Mouse (Mus musculus) hindbrain, embryonic 13.5 days (tissue): ENCODE results near the gene T. TPM values are rescaled to one million over a fixed set of nuclear protein-coding genes. Genes with fewer than 3 reads are reported as not detected.

Source experiments
- ATAC-seq: fragments of 200-750 bp; cut with Nextera tagmentation; 2 replicates; pipeline ENCODE4 v1.8.0; 2017; ENCODE audit warnings: moderate TSS enrichment; ENCODE audit not compliant: low FRiP score
- H3K27ac ChIP-seq: fragments of 300-500 bp; sonication (generic); 2 replicates; pipeline ENCODE4 v1.5.1; 2015; ENCODE audit warnings: inconsistent platforms, mild to moderate bottlenecking, moderate library complexity
- H3K27me3 ChIP-seq: fragments of 300-500 bp; sonication (generic); 2 replicates; pipeline ENCODE4 v1.6.1; 2015; ENCODE audit warnings: mild to moderate bottlenecking, inconsistent platforms
- H3K36me3 ChIP-seq: fragments of 300-500 bp; sonication (generic); 2 replicates; pipeline ENCODE4 v1.6.1; 2015; ENCODE audit warnings: mild to moderate bottlenecking, inconsistent platforms
- H3K4me1 ChIP-seq: fragments of 300-500 bp; sonication (generic); replicated peaks from 2 replicates; pipeline ENCODE4 v1.6.1; 2015; ENCODE audit warnings: inconsistent platforms
- H3K4me2 ChIP-seq: fragments of 300-500 bp; sonication (generic); 2 replicates; pipeline ENCODE4 v1.6.1; 2015; ENCODE audit warnings: inconsistent platforms, mild to moderate bottlenecking, moderate library complexity
- H3K4me3 ChIP-seq: fragments of 300-500 bp; sonication (generic); 2 replicates; pipeline ENCODE4 v1.5.1; 2015; ENCODE audit warnings: mild to moderate bottlenecking, inconsistent platforms
- H3K9ac ChIP-seq: fragments of 300-500 bp; sonication (generic); 2 replicates; pipeline ENCODE4 v1.6.1; 2015; ENCODE audit warnings: mild to moderate bottlenecking, inconsistent platforms
- H3K9me3 ChIP-seq: fragments of 300-500 bp; sonication (generic); 2 replicates; pipeline ENCODE4 v1.6.1; 2016; ENCODE audit warnings: inconsistent platforms
- WGBS: fragments of 180-500 bp; shearing (Covaris S2); methylation state at CpG from one replicate; pipeline ENCODE4 v1.1.7; 2015; 5-methylcytosine and 5-hydroxymethylcytosine counted together
- polyA plus RNA-seq: library from polyadenylated mRNA; unstranded; fragments of >200 nt; fragmentation: Nextera tagmentation; extraction: Ambion mirVana; gene quantifications from 2 replicates; pipeline ENCODE4 v1.2.1, GENCODE M21; 2015

The T gene
- polyA plus RNA-seq, 1 experiment from 2014 or later, result 0.44 TPM

GRCm38 (mm10) chr17:8444062-8444461, 9.8 kb downstream of the T start:
- Histone ChIP-seq H3K4me3 (no peak overlapping the region), H3K9ac (no peak overlapping the region), H3K36me3 (no peaks in the 10 kb centered on the region), H3K9me3 (no peaks in the 10 kb centered on the region), H3K4me1 (no peaks in the 10 kb centered on the region), H3K27me3 (peaks cover 23% of the 10 kb centered on the region), H3K27ac (no peak overlapping the region), H3K4me2 (no peak overlapping the region)
- ATAC-seq, result no peak
- 65% methylated on average over 3 of the region's 3 CpGs for WGBS

GRCm38 (mm10) chr17:8447676-8448192, 13.5 kb downstream of the T start:
- H3K27me3 ChIP-seq, result peaks cover 3% of the 10 kb centered on the region; the same call in 1 of the 2 replicates
- no peaks in the 10 kb centered on the region for H3K4me1 ChIP-seq
- no peaks in the 10 kb centered on the region for H3K9me3 ChIP-seq
- no peak overlapping the region for H3K27ac ChIP-seq
- 28% methylated on average over 9 of the region's 9 CpGs for whole genome bisulfite sequencing
- H3K9ac ChIP-seq, result 0 out of 2 replicates have a peak overlapping the region, but pooled peaks have one; percentile 35
- no peak overlapping the region for H3K4me2 ChIP-seq
- no peak overlapping the region for H3K4me3 ChIP-seq
- H3K36me3 ChIP-seq, result no peaks in the 10 kb centered on the region
- ATAC-seq, result no peak

DNA sequence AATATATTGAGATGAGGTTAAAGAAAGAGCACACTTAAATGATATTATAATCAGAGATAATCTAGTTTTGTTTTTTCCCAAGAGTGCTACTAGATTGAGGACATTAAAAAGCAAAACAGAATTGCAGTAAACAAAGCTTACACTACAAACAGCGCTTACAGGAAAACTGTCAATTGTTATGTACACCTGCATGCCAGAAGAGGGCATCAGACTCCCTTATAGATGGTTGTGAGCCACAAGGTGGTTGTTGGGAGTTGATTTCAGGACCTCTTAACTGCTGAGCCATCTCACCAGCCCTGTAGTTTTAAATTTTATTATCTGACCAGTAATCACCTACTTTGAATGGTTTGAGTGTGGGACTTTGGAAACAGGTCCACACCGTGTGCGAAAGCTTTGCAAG, 14.1 kb downstream of the T start:
- H3K27me3 ChIP-seq, result peaks cover 2% of the 10 kb centered on the region; the same call in 1 of the 2 replicates
- no peaks in the 10 kb centered on the region for H3K36me3 ChIP-seq
- no peaks in the 10 kb centered on the region for H3K4me1 ChIP-seq
- no peak overlapping the region for H3K9ac ChIP-seq
- ATAC-seq, result no peak
- H3K9me3 ChIP-seq, result no peaks in the 10 kb centered on the region
- H3K27ac ChIP-seq, result no peak overlapping the region
- H3K4me3 ChIP-seq, result no peak overlapping the region
- WGBS, result 71% methylated on average over 3 of the region's 3 CpGs
- H3K4me2 ChIP-seq, result no peak overlapping the region

DNA sequence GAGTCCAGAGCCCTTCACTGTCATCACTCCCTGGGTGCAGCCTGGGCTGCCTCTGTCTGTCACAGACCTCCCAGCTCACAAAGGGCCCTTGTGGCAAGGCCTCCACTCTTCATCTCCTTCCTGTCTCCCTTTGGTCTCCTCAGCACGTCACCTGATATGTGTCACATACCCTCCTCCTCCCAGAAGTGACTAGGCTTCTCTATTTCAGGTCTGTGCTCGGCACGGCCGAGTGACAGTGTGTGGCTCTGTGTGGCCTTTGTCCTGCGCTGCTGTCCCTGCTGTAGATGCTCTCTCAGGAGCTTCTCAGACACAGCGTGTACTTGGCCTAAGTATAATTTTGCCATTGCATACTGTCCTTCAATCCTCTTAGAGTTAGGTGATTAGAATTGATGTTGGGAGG, 21.0 kb downstream of the T start:
- H3K9ac ChIP-seq, result no peak overlapping the region
- no peak for ATAC-seq

DNA sequence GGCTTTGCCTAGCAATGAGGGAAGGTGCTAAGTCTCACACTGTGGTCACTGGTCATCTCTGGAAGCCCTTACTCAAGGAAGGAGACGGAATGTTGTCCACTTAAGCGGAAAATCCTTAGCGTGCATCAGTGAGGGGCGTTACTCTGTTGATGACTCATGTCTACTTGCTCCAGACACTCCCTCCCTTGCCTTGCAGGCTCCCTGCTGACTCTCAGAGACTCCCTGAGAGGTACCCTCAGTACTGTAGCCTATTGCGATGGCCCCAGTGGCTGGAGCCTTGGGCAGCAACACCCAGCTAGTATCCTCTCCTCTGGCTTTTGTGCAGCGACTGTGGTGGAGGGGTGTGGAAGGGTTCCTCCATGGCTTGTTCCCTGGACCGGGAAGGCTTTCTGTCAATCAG, 21.4 kb downstream of the T start:
- Histone ChIP-seq H3K36me3 (no peaks in the 10 kb centered on the region), H3K4me1 (peaks cover 13% of the 10 kb centered on the region), H3K4me3 (no peak overlapping the region), H3K9me3 (no peaks in the 10 kb centered on the region), H3K27ac (no peak overlapping the region), H3K27me3 (peaks cover 9% of the 10 kb centered on the region), H3K4me2 (no peak overlapping the region), H3K9ac (no peak overlapping the region)
- ATAC-seq, result no peak
- WGBS, result 70% methylated on average over 7 of the region's 7 CpGs

More for the DNA sequence above, 21.0 kb downstream of the T start:
- no peaks in the 10 kb centered on the region for H3K9me3 ChIP-seq
- H3K4me2 ChIP-seq, result no peak overlapping the region
- no peak overlapping the region for H3K4me3 ChIP-seq
- H3K4me1 ChIP-seq, result peaks cover 13% of the 10 kb centered on the region
- H3K36me3 ChIP-seq, result no peaks in the 10 kb centered on the region
- WGBS, result 66% methylated on average over 6 of the region's 6 CpGs
- peaks cover 5% of the 10 kb centered on the region for H3K27me3 ChIP-seq
- no peak overlapping the region for H3K27ac ChIP-seq

DNA sequence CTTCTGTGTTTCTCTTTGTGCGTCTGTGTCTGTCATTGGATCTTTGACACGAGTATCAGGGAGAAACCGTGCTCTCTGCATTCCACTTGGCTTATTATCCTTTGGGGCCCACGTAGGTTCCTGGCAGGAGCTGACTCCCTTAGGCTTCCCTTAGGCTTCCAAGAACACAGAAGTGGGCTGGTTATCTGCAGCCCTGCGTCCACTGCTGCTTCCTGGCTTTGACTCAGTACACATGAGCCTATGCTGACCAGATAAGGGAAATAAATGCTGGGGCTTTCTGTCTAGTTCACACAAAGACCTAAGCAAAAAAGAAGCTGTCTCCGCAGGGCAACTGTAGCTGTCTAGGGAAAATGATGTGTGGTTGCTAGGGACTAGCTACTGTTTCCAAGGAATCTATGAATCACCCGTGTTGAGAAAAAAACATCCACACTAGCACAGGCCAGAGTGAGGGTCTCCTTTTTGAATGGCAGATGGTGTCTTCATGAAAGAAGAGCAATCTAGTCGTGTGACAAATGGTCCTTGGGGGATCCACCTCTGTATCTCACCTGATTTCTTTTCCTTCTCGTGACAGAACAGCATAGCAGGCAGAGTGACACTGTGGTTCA, 22.7 kb downstream of the T start:
- Histone ChIP-seq H3K4me3 (no peak overlapping the region), H3K9me3 (no peaks in the 10 kb centered on the region), H3K27me3 (peaks cover 12% of the 10 kb centered on the region), H3K9ac (no peak overlapping the region), H3K27ac (peak overlapping the region; percentile 70), H3K36me3 (no peaks in the 10 kb centered on the region), H3K4me2 (no peak overlapping the region), H3K4me1 (peaks cover 13% of the 10 kb centered on the region)
- ATAC-seq, result peak; percentile 61; the same call in 1 of the 2 replicates
- 33% methylated on average over 9 of the region's 9 CpGs for WGBS

DNA sequence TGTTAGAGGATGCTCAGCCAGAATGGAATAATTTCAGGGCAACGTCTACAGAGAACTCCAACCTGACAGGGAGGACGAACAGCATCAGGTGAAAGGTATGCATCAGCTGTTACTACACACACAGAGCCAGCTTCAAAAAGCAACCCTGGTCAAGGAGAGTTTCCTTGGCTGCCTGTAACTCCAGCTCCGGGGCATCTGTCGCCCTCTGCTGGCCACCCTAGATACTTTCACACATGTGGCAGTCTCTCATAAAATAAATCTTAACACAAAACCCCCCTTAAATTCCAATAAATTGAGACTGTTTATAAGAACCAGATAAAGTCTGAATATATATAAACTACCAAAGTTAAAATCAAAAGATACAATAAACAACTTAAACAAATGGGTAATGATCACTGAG, 27.3 kb downstream of the T start:
- H3K9me3 ChIP-seq, result no peaks in the 10 kb centered on the region
- H3K4me2 ChIP-seq, result no peak overlapping the region
- no peak overlapping the region for H3K9ac ChIP-seq
- H3K27ac ChIP-seq, result no peak overlapping the region
- H3K27me3 ChIP-seq, result peaks cover 21% of the 10 kb centered on the region
- H3K36me3 ChIP-seq, result no peaks in the 10 kb centered on the region
- peaks cover 11% of the 10 kb centered on the region for H3K4me1 ChIP-seq
- H3K4me3 ChIP-seq, result no peak overlapping the region
- 7% methylated on average over 4 of the region's 4 CpGs for WGBS
- ATAC-seq, result no peak

- no peak overlapping the region for H3K4me3 ChIP-seq
- H3K27ac ChIP-seq, result no peak overlapping the region
- no peak overlapping the region for H3K4me2 ChIP-seq
- H3K4me1 ChIP-seq, result peaks cover 5% of the 10 kb centered on the region; the same call in 1 of the 2 replicates
- peaks cover 39% of the 10 kb centered on the region for H3K27me3 ChIP-seq
- 27% methylated on average over 9 of the region's 9 CpGs for WGBS
- no peaks in the 10 kb centered on the region for H3K9me3 ChIP-seq
- H3K36me3 ChIP-seq, result no peaks in the 10 kb centered on the region
- ATAC-seq, result peak; percentile 65; the same call in 1 of the 2 replicates
- no peak overlapping the region for H3K9ac ChIP-seq
Observed at GRCm38 (mm10) chr17:8463482-8464128, 29.4 kb downstream of the T start.

GRCm38 (mm10) chr17:8467771-8468170, 33.5 kb downstream of the T start:
- Histone ChIP-seq H3K4me1 (peaks cover 5% of the 10 kb centered on the region; the same call in 1 of the 2 replicates), H3K27me3 (peaks cover 46% of the 10 kb centered on the region), H3K9ac (no peak overlapping the region), H3K4me3 (no peak overlapping the region), H3K4me2 (no peak overlapping the region), H3K27ac (no peak overlapping the region), H3K9me3 (no peaks in the 10 kb centered on the region), H3K36me3 (no peaks in the 10 kb centered on the region)
- ATAC-seq, result no peak
- WGBS, result 85% methylated on average over 3 of the region's 3 CpGs

- no peaks in the 10 kb centered on the region for H3K9me3 ChIP-seq
- H3K27me3 ChIP-seq, result peaks cover 46% of the 10 kb centered on the region
- H3K36me3 ChIP-seq, result no peaks in the 10 kb centered on the region
- peak; percentile 83 for ATAC-seq
- no peak overlapping the region for H3K27ac ChIP-seq
- H3K4me2 ChIP-seq, result no peak overlapping the region
- H3K4me3 ChIP-seq, result no peak overlapping the region
- H3K9ac ChIP-seq, result 0 out of 2 replicates have a peak overlapping the region, but pooled peaks have one; percentile 14
- H3K4me1 ChIP-seq, result peaks cover 5% of the 10 kb centered on the region; the same call in 1 of the 2 replicates
- 15% methylated on average over 19 of the region's 19 CpGs for WGBS
Observed at GRCm38 (mm10) chr17:8468716-8469344, 34.6 kb downstream of the T start.

- H3K36me3 ChIP-seq, result no peaks in the 10 kb centered on the region
- WGBS, result 84% methylated on average over 3 of the region's 3 CpGs
- H3K27ac ChIP-seq, result no peak overlapping the region
- H3K4me3 ChIP-seq, result no peak overlapping the region
- no peaks in the 10 kb centered on the region for H3K9me3 ChIP-seq
- no peak for ATAC-seq
- no peak overlapping the region for H3K4me2 ChIP-seq
- no peaks in the 10 kb centered on the region for H3K27me3 ChIP-seq
- no peaks in the 10 kb centered on the region for H3K4me1 ChIP-seq
- no peak overlapping the region for H3K9ac ChIP-seq
Observed at GRCm38 (mm10) chr17:8478554-8478953, 44.3 kb downstream of the T start.

DNA sequence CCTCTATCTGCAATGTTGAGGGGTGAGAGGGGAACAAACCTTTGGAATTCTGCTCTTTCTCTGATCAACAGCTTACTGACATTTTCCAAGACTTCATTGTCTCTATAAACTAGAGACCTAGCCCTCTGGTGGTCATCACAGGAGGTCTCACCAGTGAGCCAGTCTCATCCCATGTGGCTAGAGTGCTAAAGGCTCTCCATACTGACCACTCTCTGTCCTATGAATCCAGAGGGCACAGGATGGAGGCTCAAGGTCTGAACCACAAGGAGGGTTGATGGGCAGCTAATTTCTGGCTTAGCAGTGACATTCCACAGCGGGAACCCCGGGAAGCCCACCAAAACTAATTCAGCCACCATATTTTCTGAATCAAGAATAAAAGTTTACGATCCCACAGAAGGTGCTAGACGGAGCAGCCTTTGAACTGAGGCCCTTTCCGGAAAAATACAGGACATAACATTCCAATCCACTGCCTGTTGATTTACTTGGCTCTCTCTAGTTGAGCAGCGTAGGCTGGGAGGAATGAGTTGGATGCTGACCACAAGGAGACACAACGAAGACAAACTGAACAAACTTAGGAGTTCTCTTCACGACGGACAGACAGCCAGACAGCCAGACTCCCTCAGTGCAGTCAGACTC, 45.4 kb downstream of the T start:
- ATAC-seq, result no peak
- Histone ChIP-seq H3K4me1 (no peaks in the 10 kb centered on the region), H3K9ac (no peak overlapping the region), H3K27ac (no peak overlapping the region), H3K27me3 (no peaks in the 10 kb centered on the region), H3K36me3 (no peaks in the 10 kb centered on the region), H3K4me3 (no peak overlapping the region), H3K4me2 (no peak overlapping the region), H3K9me3 (no peaks in the 10 kb centered on the region)
- 86% methylated on average over 9 of the region's 9 CpGs for WGBS
